Mouse (Mus musculus) cerebellum, adult 2 months (tissue): ENCODE results near the gene Rnaseh1.

Experiments used
- CTCF ChIP-seq: fragments of 200-500 bp; IDR thresholded peaks from 2 replicates; pipeline ENCODE4 v1.5.1; 2011; ENCODE audit warnings: low read depth, mild to moderate bottlenecking, control low read depth, low read length, moderate library complexity, borderline replicate concordance; ENCODE audit not compliant: insufficient read depth
- POLR2A ChIP-seq: fragments of 200-500 bp; IDR thresholded peaks from 2 replicates; pipeline ENCODE4 v1.6.1; 2011; ENCODE audit warnings: low read length, control low read depth, borderline replicate concordance; ENCODE audit not compliant: insufficient read depth

DNA sequence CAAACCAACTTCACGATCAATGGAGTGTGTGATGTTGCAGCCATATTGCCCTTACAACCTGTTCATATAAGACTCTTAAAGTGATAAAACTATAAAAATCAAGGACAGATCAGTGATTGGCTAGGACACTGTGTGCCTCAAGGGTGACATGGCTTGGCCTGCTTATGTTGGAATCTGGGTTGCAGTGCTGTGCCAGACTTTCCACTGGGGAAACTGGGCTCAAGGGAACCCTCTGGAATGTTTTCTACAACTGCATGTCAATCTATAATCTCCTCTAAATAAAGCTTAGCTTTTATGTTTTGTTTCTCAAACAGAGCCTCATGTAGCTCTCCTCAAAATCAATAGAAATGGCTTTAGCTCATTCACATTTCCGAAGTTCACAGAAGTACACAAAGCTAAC, 25.2 kb upstream of the Rnaseh1 start:
- TF ChIP-seq CTCF (no peak), POLR2A (no peak)
